Mouse (Mus musculus) stomach, postnatal 0 days (tissue): ENCODE measurements around the gene Mad1l1.

Experiments
- CTCF ChIP-seq: IDR thresholded peaks from 2 replicates; pipeline ENCODE4 v1.5.1; 2016; ENCODE audit warnings: antibody characterized with exemption, low read depth, mild to moderate bottlenecking, moderate library complexity
- EP300 ChIP-seq: optimal IDR thresholded peaks from 2 replicates; pipeline ENCODE3; 2016; ENCODE audit warnings: antibody characterized with exemption

GRCm38 (mm10) chr5:140240235-140240634 lies 81.1 kb downstream of the Mad1l1 start:
- no peak for TF ChIP-seq CTCF
- no peak for TF ChIP-seq EP300
